Mouse (Mus musculus) kidney, adult 2 months (tissue): ENCODE measurements around the gene Gm6169.

Experiments
- CTCF ChIP-seq: fragments of 200-500 bp; conservative IDR thresholded peaks from 2 replicates; pipeline ENCODE4 v1.5.1; 2011; ENCODE audit warnings: low read depth, mild to moderate bottlenecking, control low read depth, low read length, moderate library complexity, mixed read lengths; ENCODE audit not compliant: insufficient read depth, insufficient read length
- POLR2A ChIP-seq: fragments of 200-500 bp; IDR thresholded peaks from one replicate; pipeline ENCODE4 v1.6.1; 2011; ENCODE audit warnings: low read depth, low read length, control low read depth

- no peak for TF ChIP-seq CTCF
- no peak for TF ChIP-seq POLR2A
Measured at GRCm38 (mm10) chr13:97077556-97077955, 21.5 kb downstream of the Gm6169 start.
